Mouse (Mus musculus): ENCODE measurements around the gene Olfr844.

The Olfr844 gene

DNA sequence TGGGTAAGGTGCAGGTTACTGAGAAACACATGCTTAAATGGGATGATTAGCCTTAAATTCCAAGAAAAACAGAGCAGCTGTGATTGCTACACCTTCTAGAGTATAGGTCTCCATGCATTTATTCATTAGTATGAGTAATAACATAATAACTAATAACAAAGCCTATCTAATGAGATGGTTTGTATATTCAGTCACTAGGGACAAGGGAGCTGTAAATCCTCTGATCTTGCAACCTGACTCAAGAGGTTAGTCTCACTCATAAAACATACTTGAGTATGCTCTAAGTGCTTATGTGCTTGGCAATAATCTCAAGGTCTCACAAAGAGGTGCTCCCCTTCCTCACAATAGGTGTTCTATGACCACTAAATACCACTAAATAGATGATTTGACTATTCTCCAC, at the start of gene Olfr844:
TSS of gene Olfr844 (plus strand) at position 301 of the 400 bp plus-strand sequence.
- no peak for DNase-seq (ENCODE audit: low read depth, low spot score)

DNA sequence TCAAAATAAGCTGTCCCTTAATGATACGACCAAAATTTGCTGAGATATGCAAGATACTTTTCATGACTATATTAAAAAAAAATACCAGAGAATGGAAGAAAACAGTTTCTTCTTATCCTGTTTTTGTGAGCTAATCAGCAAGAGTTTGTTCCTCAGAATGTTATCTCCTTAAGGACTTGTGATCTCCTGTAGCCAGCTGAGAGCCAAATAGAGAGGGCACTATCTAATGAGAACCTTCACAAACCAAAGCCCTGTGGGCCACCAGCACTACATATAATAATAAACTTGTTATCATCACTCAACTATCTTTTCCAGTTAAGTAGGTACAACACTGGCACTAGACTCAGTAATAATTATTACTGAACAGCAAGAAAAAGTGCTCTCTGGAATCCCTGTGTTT, 20.0 kb downstream of the Olfr844 start, which contains the start of gene Olfr845:
TSS of gene Olfr845 (plus strand) at position 301 of the 400 bp plus-strand sequence.
- DNase-seq (ENCODE audit: low read depth, low spot score), result no peak

DNA sequence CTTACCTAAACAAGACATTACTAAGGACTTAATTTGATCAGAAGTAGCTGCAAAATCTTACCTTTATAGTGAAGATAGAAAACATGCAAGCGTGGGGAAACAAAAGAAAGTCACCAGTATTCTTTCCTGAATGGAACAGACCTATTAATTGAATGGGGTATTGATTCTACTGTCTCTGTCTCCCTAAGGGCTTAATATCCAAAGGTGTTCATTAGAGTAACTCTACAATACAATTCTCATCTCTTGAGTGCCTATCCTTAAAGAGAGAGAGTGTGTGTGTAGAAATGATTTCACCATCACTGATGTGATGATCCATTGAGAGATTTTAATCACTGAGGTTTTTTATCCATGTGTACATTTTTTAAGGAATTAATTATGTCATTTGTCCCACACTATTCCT, 47.8 kb downstream of the Olfr844 start, which contains the start of gene Olfr846:
TSS of gene Olfr846 (minus strand) at position 101 of the 400 bp plus-strand sequence.
- DNase-seq (ENCODE audit: low read depth, low spot score), result no peak
